Mouse (Mus musculus) thymus, adult 2 months (tissue): ENCODE data around the gene Slc16a6. TPM values are rescaled to one million over a fixed set of nuclear protein-coding genes. Genes with fewer than 3 reads are reported as not detected.

ENCODE experiments used
- DNase-seq: peaks from one replicate; pipeline ENCODE4 v3.0.0; 2021
- H3K27ac ChIP-seq: fragments of 200-500 bp; 2 replicates; pipeline ENCODE4 v1.5.1; 2012; ENCODE audit warnings: low read length, control low read depth; ENCODE audit not compliant: control insufficient read depth, insufficient read depth
- H3K27me3 ChIP-seq: fragments of 200-500 bp; 2 replicates; pipeline ENCODE4 v1.6.1; 2012; ENCODE audit warnings: mild to moderate bottlenecking, low read length, moderate library complexity, mixed read lengths; ENCODE audit not compliant: control insufficient read depth, insufficient read depth
- H3K36me3 ChIP-seq: fragments of 200-500 bp; 2 replicates; pipeline ENCODE4 v1.6.1; 2012; ENCODE audit warnings: mild to moderate bottlenecking, low read length, moderate library complexity; ENCODE audit not compliant: control insufficient read depth, insufficient read depth
- H3K4me1 ChIP-seq: fragments of 200-500 bp; replicated peaks from 2 replicates; pipeline ENCODE4 v1.6.1; 2012; ENCODE audit warnings: low read length; ENCODE audit not compliant: control insufficient read depth, insufficient read depth
- H3K4me3 ChIP-seq: fragments of 200-500 bp; 2 replicates; pipeline ENCODE4 v1.5.1; 2012; ENCODE audit warnings: mild to moderate bottlenecking, low read length, control low read depth, moderate library complexity; ENCODE audit not compliant: control insufficient read depth, insufficient read depth
- CTCF ChIP-seq: fragments of 200-500 bp; IDR thresholded peaks from 2 replicates; pipeline ENCODE4 v1.5.1; 2012; ENCODE audit warnings: mild to moderate bottlenecking, control low read depth, low read length, moderate library complexity, borderline replicate concordance; ENCODE audit not compliant: control insufficient read depth, poor library complexity, insufficient read depth; ENCODE audit errors: extremely low read depth
- POLR2A ChIP-seq: fragments of 200-500 bp; IDR thresholded peaks from 2 replicates; pipeline ENCODE4 v1.6.1; 2012; ENCODE audit warnings: mild to moderate bottlenecking, low read length, control low read depth, moderate library complexity; ENCODE audit not compliant: control insufficient read depth, poor library complexity, insufficient read depth; ENCODE audit errors: extremely low read depth
- WGBS: fragments of 180-500 bp; shearing (Covaris S2); methylation state at CpG from one replicate; pipeline ENCODE4 v1.1.7; 2018; 5-methylcytosine and 5-hydroxymethylcytosine counted together
- polyA plus RNA-seq: library from polyadenylated mRNA; depleted of rRNA; stranded (reverse); fragments of >200 nt; gene quantifications from 2 replicates; pipeline ENCODE4 v1.2.3, GENCODE M21; 2012

Slc16a6 gene
- polyA plus RNA-seq, 1 experiment: 9.0 TPM

DNA sequence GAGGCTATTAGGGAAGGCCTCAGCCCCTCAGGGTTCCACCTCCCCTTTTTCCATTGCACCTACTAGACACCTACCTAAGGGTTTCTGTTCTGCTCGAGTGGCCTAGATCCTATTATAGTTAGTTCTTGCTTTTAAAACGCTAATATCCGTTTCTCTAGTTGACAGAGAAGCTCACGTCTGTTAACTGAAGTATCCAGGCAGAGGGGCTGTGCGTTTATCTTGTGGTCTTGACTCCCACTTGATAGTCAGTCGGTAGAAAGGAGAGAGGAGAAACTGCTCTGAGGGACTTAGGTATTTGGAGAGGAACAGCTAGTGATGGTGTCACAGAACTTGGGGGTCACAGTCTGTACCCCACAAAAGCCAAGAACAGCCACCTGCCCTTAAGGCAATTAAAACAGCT is 3.3 kb upstream of the Slc16a6 start:
- DNase-seq: no peak
- Histone ChIP-seq H3K4me1 (peaks cover 16% of the 10 kb centered on the region), H3K4me3 (no peak overlapping the region), H3K36me3 (no peaks in the 10 kb centered on the region), H3K27ac (no peak overlapping the region), H3K27me3 (no peaks in the 10 kb centered on the region)
- no peak for TF ChIP-seq CTCF
- whole genome bisulfite sequencing: 84% methylated on average over 6 of the region's 6 CpGs

DNA sequence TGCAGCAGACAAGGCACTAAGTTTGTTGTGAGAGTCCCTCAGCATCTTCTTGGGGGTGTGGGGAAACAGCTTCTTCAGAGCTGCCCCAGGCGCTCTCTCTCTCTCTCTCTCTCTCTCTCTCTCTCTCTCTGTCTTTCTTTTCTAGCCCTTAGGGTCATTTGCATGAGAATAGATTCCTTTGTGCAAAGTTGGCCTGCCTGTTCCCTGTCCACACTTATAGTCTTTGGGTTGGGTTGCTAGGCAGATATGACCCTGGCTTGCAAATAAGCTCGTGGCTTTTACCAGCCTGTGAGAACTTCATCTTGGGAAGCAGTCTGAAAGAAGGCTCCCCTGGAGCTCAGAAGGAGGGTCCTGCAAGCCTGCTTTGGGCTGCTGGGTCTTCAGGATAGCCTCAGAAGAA is 2.8 kb upstream of the Slc16a6 start:
- H3K4me1 ChIP-seq: peaks cover 20% of the 10 kb centered on the region
- 70% methylated on average over 2 of the region's 2 CpGs for WGBS
- TF ChIP-seq CTCF (no peak), POLR2A (no peak)

DNA sequence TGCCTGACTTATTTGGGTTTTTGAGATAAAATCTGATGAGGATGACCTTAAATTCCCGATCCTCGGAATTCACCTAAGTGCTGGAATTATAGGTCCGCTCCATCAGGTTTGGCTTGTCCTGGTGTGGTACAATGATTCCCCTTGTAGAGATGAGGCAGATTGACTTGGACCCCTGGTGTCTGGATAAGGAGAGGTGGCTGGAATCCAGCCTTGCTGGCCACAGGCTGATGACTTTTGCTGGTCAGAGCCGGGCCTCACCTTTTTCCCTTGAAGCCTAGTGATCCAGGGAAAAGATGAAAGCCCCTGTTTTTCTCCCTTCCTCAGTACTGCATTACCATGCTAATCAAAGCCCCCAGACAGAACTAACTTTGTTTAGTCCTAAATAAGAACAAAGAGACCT is 2.3 kb upstream of the Slc16a6 start:
- WGBS: 95% methylated on average over 4 of the region's 4 CpGs
- Histone ChIP-seq H3K36me3 (no peaks in the 10 kb centered on the region), H3K4me3 (no peak overlapping the region), H3K27me3 (no peaks in the 10 kb centered on the region), H3K27ac (no peak overlapping the region), H3K4me1 (peaks cover 22% of the 10 kb centered on the region)
- TF ChIP-seq POLR2A: no peak
- no peak for TF ChIP-seq CTCF
- no peak for DNase-seq

More for the DNA sequence above, 2.8 kb upstream of the Slc16a6 start:
- DNase-seq: no peak
- Histone ChIP-seq H3K27ac (no peak overlapping the region), H3K4me3 (no peak overlapping the region), H3K27me3 (no peaks in the 10 kb centered on the region), H3K36me3 (no peaks in the 10 kb centered on the region)

DNA sequence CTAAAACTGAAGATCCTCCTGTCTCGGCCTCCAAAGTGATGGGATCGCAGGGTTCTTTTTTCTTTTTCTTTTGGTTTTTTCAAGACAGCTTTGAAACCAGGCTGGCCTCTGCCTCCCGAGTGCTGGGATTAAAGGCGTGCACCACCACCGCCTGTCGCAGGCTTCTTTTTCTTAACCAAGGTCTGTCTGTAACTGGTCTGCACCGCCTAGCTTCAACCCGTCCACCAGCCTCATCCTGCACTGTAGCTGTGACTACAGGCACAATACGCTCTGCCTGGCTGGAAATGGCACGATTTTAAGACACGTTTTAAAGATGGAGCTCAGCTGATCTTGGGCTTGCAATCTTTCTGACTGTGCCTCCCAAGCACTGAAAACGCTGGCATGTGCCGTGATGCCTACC is 1.4 kb upstream of the Slc16a6 start:
- WGBS: 90% methylated on average over 13 of the region's 13 CpGs
- no peak for DNase-seq
- no peak overlapping the region for H3K4me3 ChIP-seq
- H3K36me3 ChIP-seq: no peaks in the 10 kb centered on the region
- H3K27me3 ChIP-seq: no peaks in the 10 kb centered on the region
- H3K4me1 ChIP-seq: peaks cover 26% of the 10 kb centered on the region
- H3K27ac ChIP-seq: no peak overlapping the region
- TF ChIP-seq CTCF (no peak), POLR2A (no peak)

DNA sequence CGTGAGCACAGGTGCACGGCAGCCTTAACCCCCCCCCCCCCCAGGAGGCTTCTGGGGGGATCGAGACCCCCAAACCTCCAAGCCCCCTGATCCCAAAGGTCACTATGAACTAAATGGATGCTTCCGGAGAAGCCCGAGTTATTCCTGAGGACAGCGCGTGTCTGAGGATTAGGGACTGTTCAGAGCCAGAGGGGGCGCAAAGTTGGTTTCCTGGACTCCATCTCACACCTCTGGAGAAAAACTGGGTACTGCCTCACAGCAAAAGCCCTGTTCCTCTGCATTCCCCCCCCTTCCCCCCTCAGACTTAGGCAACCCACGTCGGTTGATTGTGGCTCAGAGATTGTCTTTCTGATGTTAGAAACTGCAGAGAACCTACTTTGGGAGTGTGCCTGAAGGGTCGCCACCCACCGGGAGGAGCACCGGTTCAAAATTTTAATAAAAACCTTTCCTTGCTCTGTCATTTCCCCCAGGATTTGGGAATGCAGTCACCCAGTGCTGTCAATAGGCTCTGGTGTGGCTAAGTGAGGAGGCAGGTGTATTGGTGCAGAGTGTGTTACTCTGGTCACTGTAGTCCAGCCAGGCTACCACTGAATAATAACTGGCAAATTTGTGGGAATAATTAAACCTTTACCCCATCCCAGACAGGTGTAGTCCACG is 816 bp upstream of the Slc16a6 start:
- Histone ChIP-seq H3K27me3 (no peaks in the 10 kb centered on the region), H3K4me1 (peaks cover 23% of the 10 kb centered on the region), H3K36me3 (no peaks in the 10 kb centered on the region), H3K4me3 (peak overlapping the region; percentile 81), H3K27ac (peak overlapping the region; percentile 73; the same call in 1 of the 2 replicates)
- DNase-seq: no peak
- TF ChIP-seq CTCF (no peak), POLR2A (no peak)
- 9% methylated on average over 14 of the region's 14 CpGs for WGBS

DNA sequence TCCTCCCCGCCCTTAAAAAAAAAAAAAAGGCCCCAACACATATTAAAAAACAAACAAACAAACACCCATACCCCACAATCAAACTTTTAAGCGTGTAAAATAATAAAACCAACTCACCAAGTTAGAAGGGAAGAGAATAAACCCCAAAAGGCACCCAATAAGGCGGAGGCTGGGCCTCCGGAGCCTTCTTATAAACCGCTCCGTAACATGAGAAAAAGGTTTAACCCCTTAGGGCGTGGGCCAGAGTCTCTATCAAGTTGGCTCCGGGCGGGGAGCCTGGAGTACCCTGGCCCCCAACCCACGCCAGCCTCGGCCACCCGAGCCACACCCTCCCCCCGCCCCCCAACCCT is 602 bp downstream of the Slc16a6 start:
- DNase-seq: no peak
- under 1% methylated on average over 13 of the region's 13 CpGs for WGBS
- H3K4me1 ChIP-seq: peaks cover 27% of the 10 kb centered on the region
- no peaks in the 10 kb centered on the region for H3K27me3 ChIP-seq
- H3K36me3 ChIP-seq: no peaks in the 10 kb centered on the region
- peak overlapping the region; percentile 81 for H3K4me3 ChIP-seq
- TF ChIP-seq POLR2A: no peak
- no peak for TF ChIP-seq CTCF
- peak overlapping the region; percentile 80 for H3K27ac ChIP-seq

DNA sequence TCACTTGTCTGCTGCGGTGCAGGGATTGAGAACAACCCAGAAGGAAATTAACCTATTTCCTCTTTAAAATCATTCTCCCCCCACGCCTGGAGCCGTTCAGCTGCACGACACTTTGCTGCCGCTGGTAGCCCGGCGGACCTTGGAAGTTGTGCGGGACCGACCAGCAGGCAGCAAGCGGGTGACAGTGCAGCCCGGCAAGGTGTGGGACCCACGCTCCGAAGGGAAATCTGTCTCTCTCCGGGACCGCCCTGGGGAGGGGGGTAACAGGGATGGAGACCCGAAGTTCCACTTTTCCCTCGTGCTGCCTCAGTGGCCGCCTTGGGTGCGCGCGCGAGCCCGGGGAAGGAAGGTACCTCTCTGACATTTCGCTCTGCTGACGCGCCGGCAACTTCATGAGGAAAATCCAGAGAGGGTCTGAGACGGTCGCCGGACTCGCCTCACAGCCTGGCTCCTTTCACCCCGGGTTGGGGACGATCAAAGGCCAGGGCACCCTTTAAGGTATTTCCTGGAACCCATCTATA is 1.2 kb downstream of the Slc16a6 start:
- under 1% methylated on average over 33 of the region's 33 CpGs for WGBS
- Histone ChIP-seq H3K27me3 (no peaks in the 10 kb centered on the region), H3K36me3 (no peaks in the 10 kb centered on the region), H3K4me3 (peak overlapping the region; percentile 81), H3K4me1 (peaks cover 27% of the 10 kb centered on the region), H3K27ac (peak overlapping the region; percentile 80)
- DNase-seq: peak; percentile 51
- no peak for TF ChIP-seq POLR2A
- TF ChIP-seq CTCF: peak; percentile 44; the same call in 1 of the 2 replicates
